Mouse (Mus musculus) hindbrain, embryonic 14.5 days (tissue): ENCODE data around the gene Lonrf2. TPM values are rescaled to one million over a fixed set of nuclear protein-coding genes. Genes with fewer than 3 reads are reported as not detected.
A peak's percentile ranks its signal among the peaks of the same experiment; 100 is the strongest.

ENCODE experiments used
- ATAC-seq: fragments of 200-750 bp; cut with Nextera tagmentation; 2 replicates; pipeline ENCODE4 v1.8.0; 2017; ENCODE audit warnings: moderate number of reproducible peaks, mild to moderate bottlenecking, moderate TSS enrichment, moderate library complexity; ENCODE audit not compliant: low FRiP score
- DNase-seq: peaks from one replicate; pipeline ENCODE4 v3.0.0-alpha.2; 2015; ENCODE audit warnings: low spot score
- H3K27ac ChIP-seq: fragments of 300-500 bp; sonication (generic); 2 replicates; pipeline ENCODE4 v1.5.1; 2014; ENCODE audit warnings: mild to moderate bottlenecking, moderate library complexity
- H3K27me3 ChIP-seq: fragments of 300-500 bp; sonication (generic); 2 replicates; pipeline ENCODE4 v1.6.1; 2014; ENCODE audit warnings: mild to moderate bottlenecking, low read length, mixed read lengths; ENCODE audit not compliant: control insufficient read depth, insufficient read depth
- H3K36me3 ChIP-seq: fragments of 300-500 bp; sonication (generic); replicated peaks from 2 replicates; pipeline ENCODE4 v1.6.1; 2014; ENCODE audit not compliant: control insufficient read depth, insufficient read depth
- H3K4me1 ChIP-seq: fragments of 300-500 bp; sonication (generic); replicated peaks from 2 replicates; pipeline ENCODE4 v1.6.1; 2014; ENCODE audit warnings: antibody characterized with exemption, low read length, mixed read lengths; ENCODE audit not compliant: control insufficient read depth, insufficient read depth
- H3K4me2 ChIP-seq: fragments of 300-500 bp; sonication (generic); replicated peaks from 2 replicates; pipeline ENCODE4 v1.6.1; 2014; ENCODE audit warnings: mild to moderate bottlenecking, moderate library complexity
- H3K4me3 ChIP-seq: fragments of 300-500 bp; sonication (generic); replicated peaks from 2 replicates; pipeline ENCODE4 v1.5.1; 2014; ENCODE audit warnings: mild to moderate bottlenecking, low read length
- H3K9ac ChIP-seq: fragments of 300-500 bp; sonication (generic); 2 replicates; pipeline ENCODE4 v1.6.1; 2014
- H3K9me3 ChIP-seq: fragments of 300-500 bp; sonication (generic); 2 replicates; pipeline ENCODE4 v1.6.1; 2016; ENCODE audit warnings: low read length; ENCODE audit not compliant: control insufficient read depth
- WGBS: fragments of 180-500 bp; shearing (Covaris S2); extraction: QIAGEN DNeasy Blood & Tissue Kit; methylation state at CpG from one replicate; pipeline ENCODE4 v1.1.7; 2014; 5-methylcytosine and 5-hydroxymethylcytosine counted together
- polyA plus RNA-seq: library from polyadenylated mRNA; unstranded; fragments of >200 nt; fragmentation: Nextera tagmentation; extraction: Ambion mirVana; gene quantifications from 2 replicates; pipeline ENCODE4 v1.2.1, GENCODE M21; 2014

The Lonrf2 gene
- polyA plus RNA-seq: 31.5 and 33.7 TPM in 2 replicates

- H3K27ac ChIP-seq: peak within 1 kb of the TSS; percentile 98
- 0 out of 2 replicates have a peak, but pooled peaks cover 5% of the 10 kb centered on the region for H3K27me3 ChIP-seq
- H3K9me3 ChIP-seq: no peaks in the 10 kb centered on the region
- peaks cover 10% of the 10 kb centered on the region; the same call in 1 of the 2 replicates for H3K4me1 ChIP-seq
- peak within 1 kb of the TSS; percentile 84 for H3K4me3 ChIP-seq
- H3K4me2 ChIP-seq: peak within 1 kb of the TSS; percentile 97
- H3K36me3 ChIP-seq: peaks cover 9% of the 10 kb centered on the region
- peak; percentile 94 for ATAC-seq
- under 1% methylated on average over 44 of the region's 47 CpGs for WGBS
- H3K9ac ChIP-seq: peak within 1 kb of the TSS; percentile 95
- peak; percentile 82 for DNase-seq
These were observed at the start of gene Lonrf2 for GRCm38 (mm10) chr1:38836477-38836872. Gene Lonrf2 (minus strand): TSS chr1:38836711.

GRCm38 (mm10) chr1:38885956-38886355 is 49.4 kb upstream of the Lonrf2 start:
- Histone ChIP-seq H3K27me3 (no peaks in the 10 kb centered on the region), H3K36me3 (peaks cover 56% of the 10 kb centered on the region), H3K27ac (no peak overlapping the region), H3K4me3 (no peak overlapping the region), H3K4me1 (no peaks in the 10 kb centered on the region), H3K4me2 (no peak overlapping the region), H3K9ac (no peak overlapping the region), H3K9me3 (no peaks in the 10 kb centered on the region)
- ATAC-seq (no peak), DNase-seq (no peak)
- WGBS: 87% methylated on average over 2 of the region's 2 CpGs

GRCm38 (mm10) chr1:38883766-38884165 is 47.3 kb upstream of the Lonrf2 start:
- 88% methylated on average over 9 of the region's 9 CpGs for WGBS
- H3K27me3 ChIP-seq: no peaks in the 10 kb centered on the region
- ATAC-seq: no peak
- no peaks in the 10 kb centered on the region for H3K4me1 ChIP-seq
- no peak overlapping the region for H3K4me2 ChIP-seq
- H3K4me3 ChIP-seq: no peak overlapping the region
- H3K36me3 ChIP-seq: peaks cover 39% of the 10 kb centered on the region
- no peak overlapping the region for H3K27ac ChIP-seq
- H3K9me3 ChIP-seq: no peaks in the 10 kb centered on the region
- DNase-seq: no peak
- H3K9ac ChIP-seq: no peak overlapping the region

GRCm38 (mm10) chr1:38882746-38883145 is 46.2 kb upstream of the Lonrf2 start:
- no peak overlapping the region for H3K9ac ChIP-seq
- H3K4me3 ChIP-seq: no peak overlapping the region
- H3K9me3 ChIP-seq: no peaks in the 10 kb centered on the region
- no peaks in the 10 kb centered on the region for H3K4me1 ChIP-seq
- no peaks in the 10 kb centered on the region for H3K27me3 ChIP-seq
- no peak overlapping the region for H3K27ac ChIP-seq
- peaks cover 39% of the 10 kb centered on the region for H3K36me3 ChIP-seq
- 89% methylated on average over 4 of the region's 4 CpGs for WGBS
- DNase-seq (no peak), ATAC-seq (no peak)
- no peak overlapping the region for H3K4me2 ChIP-seq

- no peak overlapping the region for H3K4me2 ChIP-seq
- WGBS: 83% methylated on average over 4 of the region's 4 CpGs
- H3K36me3 ChIP-seq: peaks cover 39% of the 10 kb centered on the region
These were observed 44.9 kb upstream of the Lonrf2 start for GRCm38 (mm10) chr1:38881366-38881765.

GRCm38 (mm10) chr1:38876671-38877382 is 40.3 kb upstream of the Lonrf2 start:
- DNase-seq: no peak

More at GRCm38 (mm10) chr1:38881366-38881765, 44.9 kb upstream of the Lonrf2 start:
- no peak overlapping the region for H3K9ac ChIP-seq
- H3K27me3 ChIP-seq: no peaks in the 10 kb centered on the region
- ATAC-seq (no peak), DNase-seq (no peak)
- H3K9me3 ChIP-seq: no peaks in the 10 kb centered on the region
- H3K4me3 ChIP-seq: no peak overlapping the region
- no peak overlapping the region for H3K27ac ChIP-seq
- no peaks in the 10 kb centered on the region for H3K4me1 ChIP-seq

GRCm38 (mm10) chr1:38873911-38874310 is 37.4 kb upstream of the Lonrf2 start:
- Histone ChIP-seq H3K27ac (no peak overlapping the region), H3K4me2 (no peak overlapping the region), H3K9ac (no peak overlapping the region), H3K4me1 (no peaks in the 10 kb centered on the region), H3K36me3 (peaks cover 63% of the 10 kb centered on the region), H3K9me3 (no peaks in the 10 kb centered on the region), H3K4me3 (no peak overlapping the region), H3K27me3 (no peaks in the 10 kb centered on the region)
- ATAC-seq (no peak), DNase-seq (no peak)
- WGBS: 89% methylated on average over 5 of the region's 5 CpGs

More at GRCm38 (mm10) chr1:38876671-38877382, 40.3 kb upstream of the Lonrf2 start:
- Histone ChIP-seq H3K27ac (peak overlapping the region; percentile 35), H3K36me3 (peaks cover 47% of the 10 kb centered on the region), H3K4me1 (no peaks in the 10 kb centered on the region), H3K27me3 (no peaks in the 10 kb centered on the region), H3K9me3 (no peaks in the 10 kb centered on the region), H3K9ac (no peak overlapping the region), H3K4me3 (no peak overlapping the region), H3K4me2 (no peak overlapping the region)
- ATAC-seq: no peak
- WGBS: 37% methylated on average over 5 of the region's 5 CpGs

GRCm38 (mm10) chr1:38871834-38872233 is 35.3 kb upstream of the Lonrf2 start:
- Histone ChIP-seq H3K4me2 (no peak overlapping the region), H3K9ac (no peak overlapping the region), H3K27ac (no peak overlapping the region), H3K4me3 (no peak overlapping the region), H3K9me3 (no peaks in the 10 kb centered on the region), H3K27me3 (no peaks in the 10 kb centered on the region), H3K36me3 (peaks cover 81% of the 10 kb centered on the region), H3K4me1 (no peaks in the 10 kb centered on the region)
- WGBS: 90% methylated on average over 6 of the region's 6 CpGs
- ATAC-seq: no peak
- DNase-seq: no peak

- Histone ChIP-seq H3K9ac (no peak overlapping the region), H3K9me3 (no peaks in the 10 kb centered on the region)
- no peak for ATAC-seq
These were observed 33.1 kb upstream of the Lonrf2 start for GRCm38 (mm10) chr1:38869398-38870195.

More at GRCm38 (mm10) chr1:38869398-38870195, 33.1 kb upstream of the Lonrf2 start:
- Histone ChIP-seq H3K4me1 (no peaks in the 10 kb centered on the region), H3K36me3 (peaks cover 86% of the 10 kb centered on the region), H3K4me3 (no peak overlapping the region), H3K27me3 (no peaks in the 10 kb centered on the region), H3K4me2 (no peak overlapping the region), H3K27ac (no peak overlapping the region)
- 60% methylated on average over 13 of the region's 13 CpGs for WGBS
- no peak for DNase-seq
